Mouse (Mus musculus) neural tube, embryonic 12.5 days (tissue): ENCODE measurements around the gene Rbbp8nl. TPM values are rescaled to one million over a fixed set of nuclear protein-coding genes. Genes with fewer than 3 reads are reported as not detected.

Source experiments
- ATAC-seq: fragments of 200-750 bp; cut with Nextera tagmentation; 2 replicates; pipeline ENCODE4 v1.8.0; 2017; ENCODE audit warnings: low read depth, mild to moderate bottlenecking, moderate TSS enrichment, moderate library complexity; ENCODE audit not compliant: low FRiP score
- H3K27ac ChIP-seq: fragments of 300-500 bp; sonication (generic); 2 replicates; pipeline ENCODE4 v1.5.1; 2016
- H3K27me3 ChIP-seq: fragments of 300-500 bp; sonication (generic); replicated peaks from 2 replicates; pipeline ENCODE4 v1.6.1; 2016; ENCODE audit warnings: mild to moderate bottlenecking
- H3K36me3 ChIP-seq: fragments of 300-500 bp; sonication (generic); 2 replicates; pipeline ENCODE4 v1.6.1; 2016; ENCODE audit warnings: mild to moderate bottlenecking
- H3K4me1 ChIP-seq: fragments of 300-500 bp; sonication (generic); 2 replicates; pipeline ENCODE4 v1.6.1; 2016
- H3K4me2 ChIP-seq: fragments of 300-500 bp; sonication (generic); replicated peaks from 2 replicates; pipeline ENCODE4 v1.6.1; 2016; ENCODE audit warnings: mild to moderate bottlenecking
- H3K4me3 ChIP-seq: fragments of 300-500 bp; sonication (generic); 2 replicates; pipeline ENCODE4 v1.5.1; 2016
- H3K9ac ChIP-seq: fragments of 300-500 bp; sonication (generic); 2 replicates; pipeline ENCODE4 v1.6.1; 2016; ENCODE audit warnings: mild to moderate bottlenecking
- H3K9me3 ChIP-seq: fragments of 300-500 bp; sonication (generic); 2 replicates; pipeline ENCODE4 v1.6.1; 2016; ENCODE audit warnings: mild to moderate bottlenecking
- WGBS: fragments of 180-500 bp; shearing (Covaris S2); methylation state at CpG from one replicate; pipeline ENCODE4 v1.1.7; 2016; 5-methylcytosine and 5-hydroxymethylcytosine counted together
- polyA plus RNA-seq: library from polyadenylated mRNA; unstranded; fragments of >200 nt; fragmentation: Nextera tagmentation; extraction: Ambion mirVana; gene quantifications from 2 replicates; pipeline ENCODE4 v1.2.1, GENCODE M21; 2016

The Rbbp8nl gene
- polyA plus RNA-seq, 1 experiment from 2014 or later: 0.13 TPM

GRCm38 (mm10) chr2:180254436-180255209, 35.1 kb downstream of the Rbbp8nl start:
- WGBS: 90% methylated on average over 5 of the region's 5 CpGs
- H3K9ac ChIP-seq: no peak overlapping the region
- no peaks in the 10 kb centered on the region for H3K27me3 ChIP-seq
- no peak overlapping the region for H3K4me2 ChIP-seq
- peaks cover 9% of the 10 kb centered on the region for H3K36me3 ChIP-seq
- no peak overlapping the region for H3K27ac ChIP-seq
- H3K9me3 ChIP-seq: no peaks in the 10 kb centered on the region
- no peak for ATAC-seq
- peaks cover 17% of the 10 kb centered on the region for H3K4me1 ChIP-seq
- no peak overlapping the region for H3K4me3 ChIP-seq

DNA sequence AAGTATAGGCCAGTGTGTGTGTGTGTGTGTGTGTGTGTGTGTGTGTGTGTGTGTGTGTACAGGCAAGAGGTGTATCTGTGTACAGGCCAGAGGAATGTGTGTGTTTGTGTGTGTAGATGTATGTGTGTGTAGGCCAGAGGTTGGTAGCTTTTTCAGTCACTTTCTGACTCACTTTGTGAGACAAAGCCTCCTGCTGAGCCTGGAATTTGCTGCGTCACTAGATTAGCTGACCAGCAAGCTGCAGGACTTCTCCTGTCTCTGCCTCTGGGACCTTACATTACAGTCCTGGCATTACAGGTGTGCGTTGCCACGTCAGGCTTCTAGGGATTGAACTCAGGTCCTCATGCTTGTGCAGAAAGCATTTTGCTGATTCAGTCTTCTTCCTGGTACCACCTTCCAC, 37.8 kb downstream of the Rbbp8nl start:
- H3K36me3 ChIP-seq: no peaks in the 10 kb centered on the region
- H3K9ac ChIP-seq: no peak overlapping the region
- H3K27me3 ChIP-seq: no peaks in the 10 kb centered on the region
- no peak overlapping the region for H3K4me3 ChIP-seq
- no peak; the same call in 1 of the 2 replicates for ATAC-seq
- no peak overlapping the region for H3K27ac ChIP-seq
- WGBS: 52% methylated on average over 3 of the region's 3 CpGs
- peaks cover 8% of the 10 kb centered on the region; the same call in 1 of the 2 replicates for H3K4me1 ChIP-seq
- H3K4me2 ChIP-seq: no peak overlapping the region
- H3K9me3 ChIP-seq: no peaks in the 10 kb centered on the region

GRCm38 (mm10) chr2:180250930-180251611, 38.6 kb downstream of the Rbbp8nl start:
- peaks cover 3% of the 10 kb centered on the region; the same call in 1 of the 2 replicates for H3K4me1 ChIP-seq
- ATAC-seq: peak; percentile 87
- no peaks in the 10 kb centered on the region for H3K9me3 ChIP-seq
- no peak overlapping the region for H3K27ac ChIP-seq
- H3K27me3 ChIP-seq: no peaks in the 10 kb centered on the region
- H3K36me3 ChIP-seq: no peaks in the 10 kb centered on the region
- no peak overlapping the region for H3K4me2 ChIP-seq
- no peak overlapping the region for H3K4me3 ChIP-seq
- H3K9ac ChIP-seq: no peak overlapping the region
- 34% methylated on average over 11 of the region's 11 CpGs for WGBS

DNA sequence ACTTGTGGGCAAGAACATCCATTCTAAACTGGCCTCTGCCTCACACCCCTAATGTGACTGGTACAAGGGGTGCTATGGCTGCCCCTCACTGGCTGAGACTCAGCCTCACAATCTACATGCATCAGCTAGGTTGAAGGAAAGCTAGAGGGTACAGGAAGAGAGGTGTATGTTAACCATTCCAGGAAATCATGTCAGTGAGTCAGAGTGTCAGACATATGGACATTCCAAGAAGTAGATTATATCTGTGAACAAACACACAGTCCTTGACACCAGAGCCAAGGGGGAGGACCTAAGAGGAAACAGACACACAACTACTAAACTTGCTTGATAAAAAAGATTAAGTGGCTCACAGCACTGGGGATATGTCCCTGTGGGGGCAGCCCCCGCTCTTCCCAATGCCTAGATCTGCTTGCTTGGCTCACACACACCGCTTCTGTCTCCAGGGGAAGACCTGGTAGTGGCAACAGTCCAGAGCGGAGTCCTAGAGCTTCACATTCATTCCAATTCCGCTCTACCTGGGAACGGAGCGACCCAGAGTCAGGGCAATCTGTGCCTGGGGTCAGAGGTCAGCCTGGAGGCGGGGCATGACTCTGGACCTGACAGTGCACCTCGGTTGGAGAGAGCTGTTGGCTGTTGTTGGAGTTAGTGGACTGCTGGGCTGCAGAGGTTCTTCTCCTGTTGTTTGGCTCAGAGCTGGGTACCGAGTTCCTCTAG, 40.6 kb downstream of the Rbbp8nl start:
- Histone ChIP-seq H3K36me3 (no peaks in the 10 kb centered on the region), H3K9ac (no peak overlapping the region), H3K4me1 (no peaks in the 10 kb centered on the region), H3K27ac (no peak overlapping the region), H3K9me3 (no peaks in the 10 kb centered on the region), H3K27me3 (no peaks in the 10 kb centered on the region), H3K4me3 (no peak overlapping the region), H3K4me2 (no peak overlapping the region)
- 70% methylated on average over 9 of the region's 9 CpGs for WGBS
- ATAC-seq: no peak

GRCm38 (mm10) chr2:180247916-180248315, 41.8 kb downstream of the Rbbp8nl start:
- no peak overlapping the region for H3K4me2 ChIP-seq
- H3K4me1 ChIP-seq: no peaks in the 10 kb centered on the region
- no peaks in the 10 kb centered on the region for H3K9me3 ChIP-seq
- ATAC-seq: no peak
- 82% methylated on average over 5 of the region's 5 CpGs for WGBS
- no peak overlapping the region for H3K27ac ChIP-seq
- H3K9ac ChIP-seq: no peak overlapping the region
- H3K4me3 ChIP-seq: no peak overlapping the region
- H3K27me3 ChIP-seq: no peaks in the 10 kb centered on the region
- H3K36me3 ChIP-seq: no peaks in the 10 kb centered on the region

DNA sequence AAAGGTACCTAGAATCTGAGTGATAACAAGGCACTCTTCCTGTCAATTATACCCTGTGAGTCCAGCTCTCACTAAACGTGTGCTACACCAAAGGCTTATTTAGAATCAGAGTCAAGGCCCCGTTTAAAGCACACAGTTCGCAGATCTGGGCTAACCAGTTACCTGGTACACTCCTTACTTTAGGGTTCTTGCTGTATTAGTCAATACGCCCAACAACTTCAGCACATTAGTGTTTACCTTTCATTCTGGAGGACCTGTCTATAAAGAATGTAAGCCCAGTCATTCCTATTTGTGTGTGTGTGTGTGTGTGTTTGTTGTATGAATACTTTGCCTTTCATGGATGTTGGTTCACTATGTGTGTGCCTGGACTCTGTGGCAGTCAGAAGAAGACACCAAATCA, 46.6 kb downstream of the Rbbp8nl start:
- Histone ChIP-seq H3K4me2 (no peak overlapping the region), H3K9me3 (no peaks in the 10 kb centered on the region), H3K36me3 (no peaks in the 10 kb centered on the region), H3K9ac (no peak overlapping the region), H3K27ac (no peak overlapping the region), H3K4me1 (no peaks in the 10 kb centered on the region), H3K4me3 (no peak overlapping the region), H3K27me3 (no peaks in the 10 kb centered on the region)
- ATAC-seq: no peak
- 88% methylated on average over 4 of the region's 4 CpGs for WGBS

DNA sequence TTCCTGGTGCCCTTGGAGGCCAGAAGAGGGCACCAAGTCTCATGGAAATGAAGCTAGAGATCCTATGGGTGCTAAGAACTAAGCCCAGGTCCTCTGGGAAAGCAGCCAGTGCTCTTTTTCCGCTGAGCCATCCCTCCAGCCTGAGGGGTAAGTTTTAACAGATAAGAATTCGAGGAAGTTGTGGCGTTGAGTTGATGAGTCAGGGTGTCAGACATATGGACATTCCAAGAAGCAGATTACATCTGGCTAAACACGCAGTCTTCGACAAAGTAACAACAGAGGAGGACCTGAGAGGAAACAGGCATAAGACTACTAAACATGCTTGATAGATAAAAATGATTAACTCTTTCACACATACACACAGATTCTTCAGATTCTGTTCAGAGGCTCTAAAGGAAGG, 51.1 kb downstream of the Rbbp8nl start:
- WGBS: 88% methylated on average over 5 of the region's 5 CpGs

GRCm38 (mm10) chr2:180237601-180238345, 51.9 kb downstream of the Rbbp8nl start:
- Histone ChIP-seq H3K4me2 (no peak overlapping the region), H3K27ac (no peak overlapping the region), H3K4me3 (no peak overlapping the region), H3K9me3 (no peaks in the 10 kb centered on the region), H3K9ac (no peak overlapping the region), H3K4me1 (peaks cover 4% of the 10 kb centered on the region; the same call in 1 of the 2 replicates), H3K27me3 (no peaks in the 10 kb centered on the region), H3K36me3 (no peaks in the 10 kb centered on the region)
- 93% methylated on average over 7 of the region's 7 CpGs for WGBS
- no peak for ATAC-seq

More for the DNA sequence above, 51.1 kb downstream of the Rbbp8nl start:
- ATAC-seq: no peak
- no peak overlapping the region for H3K4me2 ChIP-seq
- peaks cover 4% of the 10 kb centered on the region; the same call in 1 of the 2 replicates for H3K4me1 ChIP-seq
- no peaks in the 10 kb centered on the region for H3K36me3 ChIP-seq
- no peak overlapping the region for H3K27ac ChIP-seq
- no peak overlapping the region for H3K4me3 ChIP-seq
- no peak overlapping the region for H3K9ac ChIP-seq
- no peaks in the 10 kb centered on the region for H3K27me3 ChIP-seq
- H3K9me3 ChIP-seq: no peaks in the 10 kb centered on the region

DNA sequence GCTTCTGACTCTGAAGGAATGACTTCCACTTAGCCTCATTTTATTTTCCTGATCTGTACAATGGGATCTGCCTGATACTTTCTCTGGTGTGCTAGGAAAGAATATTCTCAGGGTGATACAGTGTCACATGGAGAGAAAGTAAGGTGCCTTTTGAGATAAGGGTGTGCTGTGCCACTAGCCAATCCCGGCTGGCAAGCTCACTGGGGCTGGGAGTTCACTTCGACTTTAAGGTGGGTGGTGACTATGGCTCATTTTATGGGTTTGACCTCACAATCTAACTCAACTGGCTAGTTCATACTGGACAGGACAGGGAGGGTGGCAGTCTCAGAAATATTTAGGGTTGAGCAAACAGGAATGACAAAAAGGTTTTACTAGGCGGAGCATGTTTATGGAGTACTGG, 52.7 kb downstream of the Rbbp8nl start:
- ATAC-seq: no peak
- Histone ChIP-seq H3K9ac (no peak overlapping the region), H3K27ac (no peak overlapping the region), H3K4me3 (no peak overlapping the region), H3K4me2 (no peak overlapping the region), H3K4me1 (peaks cover 4% of the 10 kb centered on the region; the same call in 1 of the 2 replicates), H3K9me3 (no peaks in the 10 kb centered on the region), H3K27me3 (no peaks in the 10 kb centered on the region), H3K36me3 (no peaks in the 10 kb centered on the region)
- 81% methylated on average over 3 of the region's 3 CpGs for WGBS

DNA sequence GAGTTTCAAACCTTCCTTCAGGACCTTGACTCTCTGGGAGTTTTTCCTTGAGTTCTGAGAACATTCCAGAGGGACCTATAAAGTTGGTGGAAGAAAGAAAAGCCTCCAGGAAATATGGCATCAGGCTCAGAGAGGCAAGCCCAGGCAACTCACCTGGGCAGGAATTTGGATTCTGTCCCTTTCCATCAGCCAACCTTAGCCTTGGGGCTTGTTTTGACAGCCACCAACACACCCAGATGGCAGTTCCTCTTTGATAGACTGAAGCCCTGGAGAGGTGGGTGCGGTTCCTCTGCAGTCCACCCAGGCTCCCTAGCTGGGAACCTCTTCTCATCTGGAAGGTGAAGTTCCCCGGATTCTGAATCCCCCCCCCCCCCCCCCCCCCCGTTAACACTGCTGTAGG, 53.2 kb downstream of the Rbbp8nl start:
- Histone ChIP-seq H3K36me3 (no peaks in the 10 kb centered on the region), H3K27ac (no peak overlapping the region), H3K9ac (no peak overlapping the region), H3K27me3 (no peaks in the 10 kb centered on the region), H3K9me3 (no peaks in the 10 kb centered on the region), H3K4me2 (no peak overlapping the region), H3K4me1 (peaks cover 4% of the 10 kb centered on the region; the same call in 1 of the 2 replicates), H3K4me3 (no peak overlapping the region)
- no peak for ATAC-seq
- 53% methylated on average over 3 of the region's 3 CpGs for WGBS

DNA sequence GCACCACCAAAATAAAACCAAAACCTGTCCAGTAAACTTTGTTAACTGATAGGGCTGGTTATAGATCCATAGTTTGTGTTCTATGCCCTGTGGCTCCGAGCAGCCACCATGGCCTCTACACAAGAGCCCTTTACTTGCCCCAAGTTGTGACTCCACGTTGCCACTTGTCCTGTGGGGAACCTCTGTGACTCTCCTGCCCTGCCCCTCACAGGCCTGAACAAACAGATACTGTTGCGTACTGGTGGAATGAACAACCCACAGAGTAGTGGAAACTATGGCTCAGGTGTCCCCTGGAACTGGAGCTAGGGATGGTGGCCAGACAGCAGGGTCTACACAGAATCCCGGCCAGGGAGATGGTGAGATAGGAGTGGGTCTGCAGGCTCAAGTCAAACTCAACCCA, 53.9 kb downstream of the Rbbp8nl start:
- Histone ChIP-seq H3K36me3 (no peaks in the 10 kb centered on the region), H3K4me2 (no peak overlapping the region), H3K27me3 (no peaks in the 10 kb centered on the region), H3K27ac (no peak overlapping the region), H3K9ac (no peak overlapping the region), H3K4me3 (no peak overlapping the region), H3K4me1 (peaks cover 4% of the 10 kb centered on the region; the same call in 1 of the 2 replicates), H3K9me3 (no peaks in the 10 kb centered on the region)
- 86% methylated on average over 4 of the region's 4 CpGs for WGBS
- ATAC-seq: no peak

DNA sequence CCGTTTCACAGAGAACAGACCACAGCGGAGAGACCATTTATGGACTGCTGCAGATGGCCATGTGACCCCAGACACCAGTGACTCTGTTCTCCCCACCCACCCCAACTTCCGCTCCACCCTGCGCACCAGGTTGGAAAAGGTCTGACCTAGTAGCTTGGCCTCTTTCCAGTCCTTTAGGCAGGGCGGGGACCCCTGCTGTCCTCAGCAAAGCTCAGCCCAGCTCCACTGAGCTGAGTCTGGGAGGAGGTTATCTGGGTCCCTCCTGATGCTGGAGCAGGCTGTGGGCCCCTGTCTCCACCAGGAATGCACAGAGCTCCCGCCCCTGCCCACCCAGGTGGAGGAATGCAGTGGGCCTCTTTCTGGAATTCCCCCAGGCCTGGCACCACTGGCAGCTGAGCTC, 54.7 kb downstream of the Rbbp8nl start:
- Histone ChIP-seq H3K4me2 (no peak overlapping the region), H3K4me3 (no peak overlapping the region), H3K36me3 (no peaks in the 10 kb centered on the region), H3K9me3 (no peaks in the 10 kb centered on the region), H3K9ac (no peak overlapping the region), H3K27ac (no peak overlapping the region), H3K4me1 (peaks cover 4% of the 10 kb centered on the region; the same call in 1 of the 2 replicates), H3K27me3 (no peaks in the 10 kb centered on the region)
- 62% methylated on average over 6 of the region's 6 CpGs for WGBS
- no peak for ATAC-seq
